Mouse (Mus musculus) monocyte, adult 2 months (primary cell): ENCODE measurements around the gene Olfr615.
"Not testable (repeated sequence)": the region's sequence is repeated elsewhere in the genome, so short reads cannot be mapped to it uniquely, and the experiment has no call there.

ENCODE experiments used
- DNase-seq, 2 experiments: peaks; one replicate each; pipeline ENCODE4 v3.0.0; 2022; ENCODE audit warnings: low spot score in 2 of 2, low read depth in 1 of 2

Olfr615 gene

DNA sequence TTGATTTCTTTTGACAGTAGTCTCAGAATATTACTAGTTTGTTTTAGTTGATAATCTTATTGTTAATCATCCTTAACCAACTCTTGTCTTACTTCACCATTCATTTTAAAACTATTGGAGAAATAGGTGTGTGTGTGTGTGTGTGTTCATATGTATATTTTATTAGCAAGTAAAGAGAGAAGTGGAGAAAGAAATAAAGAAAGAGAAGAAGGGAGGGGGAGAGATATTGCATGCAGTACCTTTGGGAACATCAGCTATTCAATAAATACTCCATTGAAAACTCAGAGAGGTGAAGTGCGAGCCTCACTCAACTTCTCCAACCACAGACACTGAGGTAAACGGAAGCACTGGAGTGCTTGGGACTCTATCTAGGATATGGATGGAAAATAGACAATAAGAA, at the start of gene Olfr615:
Gene Olfr615 (plus strand): TSS at position 301 of the 400 bp plus-strand sequence.
- DNase-seq, result no peak

DNA sequence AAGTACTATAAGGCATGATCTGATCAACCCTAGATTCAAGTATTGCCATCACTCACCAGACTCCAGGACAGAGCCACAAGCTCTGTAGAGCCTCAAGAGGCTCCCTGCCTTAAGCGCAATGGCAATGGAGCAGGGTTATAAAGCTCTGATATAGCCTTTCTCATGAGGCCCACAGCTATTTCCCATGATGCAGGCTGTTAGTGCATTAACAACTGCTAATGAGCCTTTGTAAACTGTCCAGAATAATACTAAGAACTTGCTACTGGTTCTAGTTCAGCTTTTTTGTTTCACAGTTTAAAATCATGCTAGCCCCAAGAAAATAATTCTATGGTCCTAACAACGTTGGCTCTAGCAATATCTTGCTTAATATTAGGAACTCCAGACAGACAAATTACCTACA, 43.9 kb upstream of the Olfr615 start, which contains the start of gene Olfr610:
Gene Olfr610 (minus strand): TSS at position 101 of the 400 bp plus-strand sequence.
- no peak for DNase-seq

DNA sequence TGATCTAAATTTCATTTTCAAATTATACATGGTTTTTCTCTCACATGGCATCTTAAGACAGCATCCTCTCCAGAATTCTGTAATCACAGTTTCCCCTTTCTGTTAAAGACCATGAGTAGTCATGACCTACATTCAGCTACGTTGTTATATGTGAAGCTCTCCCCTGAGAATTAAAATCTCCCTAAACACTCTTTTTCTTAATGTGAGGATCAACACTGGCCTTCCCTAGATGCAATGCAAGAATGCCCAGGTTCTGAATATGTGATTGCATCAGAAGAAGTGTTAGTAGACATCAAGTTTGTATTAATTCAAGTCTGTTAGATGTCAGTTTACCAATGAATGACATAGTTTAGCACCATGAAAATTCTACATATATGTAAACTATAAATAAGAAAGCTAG, 35.1 kb upstream of the Olfr615 start, which contains the start of gene Olfr611:
Gene Olfr611 (minus strand): TSS at position 101 of the 400 bp plus-strand sequence.
- DNase-seq, result not testable (repeated sequence)

DNA sequence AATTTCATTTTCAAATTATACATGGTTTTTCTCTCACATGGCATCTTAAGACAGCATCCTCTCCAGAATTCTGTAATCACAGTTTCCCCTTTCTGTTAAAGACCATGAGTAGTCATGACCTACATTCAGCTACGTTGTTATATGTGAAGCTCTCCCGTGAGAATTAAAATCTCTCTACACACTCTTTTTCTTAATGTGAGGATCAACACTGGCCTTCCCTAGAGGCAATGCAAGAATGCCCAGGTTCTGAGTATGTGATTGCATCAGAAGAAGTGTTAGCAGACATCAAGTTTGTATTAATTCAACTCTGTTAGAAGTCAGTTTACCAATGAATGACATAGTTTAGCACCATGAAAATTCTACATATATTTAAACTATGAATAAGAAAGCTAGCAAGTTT, 13.3 kb upstream of the Olfr615 start, which contains the start of gene Olfr612:
Gene Olfr612 (minus strand): TSS at position 101 of the 400 bp plus-strand sequence.
- not testable (repeated sequence) for DNase-seq

DNA sequence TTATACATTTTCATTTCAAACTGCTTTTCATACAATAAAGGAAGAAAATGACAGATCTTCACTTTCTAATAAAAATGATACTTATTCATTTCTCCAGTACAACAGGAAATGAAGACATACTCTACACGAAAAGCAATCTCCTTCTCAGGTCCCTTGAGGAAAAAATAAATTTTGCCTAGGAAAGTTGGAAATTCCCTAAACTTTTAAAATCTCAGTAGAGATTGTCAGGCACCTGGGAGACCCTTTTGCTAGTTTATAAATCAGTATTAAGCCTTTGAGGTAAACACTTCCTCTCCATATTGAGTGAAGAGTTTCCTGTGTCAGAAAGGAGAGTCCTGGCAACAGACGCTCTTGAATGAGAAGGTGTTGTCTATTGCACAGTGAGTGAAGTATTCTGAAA, 8.1 kb upstream of the Olfr615 start, which contains the start of gene Olfr613:
Gene Olfr613 (plus strand): TSS at position 301 of the 400 bp plus-strand sequence.
- no peak for DNase-seq

DNA sequence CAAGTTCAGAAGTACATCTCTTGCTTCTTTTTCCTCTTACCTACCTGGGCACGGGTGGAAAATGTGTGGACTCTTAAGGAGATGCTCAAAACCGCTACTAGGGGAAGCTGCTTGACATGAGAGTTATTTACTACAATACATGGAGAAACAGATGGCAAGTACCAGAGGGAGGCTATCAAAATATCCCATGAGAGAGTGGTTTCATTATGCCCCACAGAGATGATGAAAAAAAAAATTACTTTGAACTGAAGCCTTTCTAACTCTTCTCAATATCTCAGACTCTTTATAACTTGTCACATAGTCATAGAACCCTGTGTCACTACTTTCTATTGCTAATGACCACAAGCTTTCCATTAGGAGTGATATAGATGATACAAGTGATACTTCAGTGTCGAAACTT, 13.2 kb downstream of the Olfr615 start, which contains the start of gene Olfr616:
Gene Olfr616 (minus strand): TSS at position 101 of the 400 bp plus-strand sequence.
- no peak for DNase-seq

DNA sequence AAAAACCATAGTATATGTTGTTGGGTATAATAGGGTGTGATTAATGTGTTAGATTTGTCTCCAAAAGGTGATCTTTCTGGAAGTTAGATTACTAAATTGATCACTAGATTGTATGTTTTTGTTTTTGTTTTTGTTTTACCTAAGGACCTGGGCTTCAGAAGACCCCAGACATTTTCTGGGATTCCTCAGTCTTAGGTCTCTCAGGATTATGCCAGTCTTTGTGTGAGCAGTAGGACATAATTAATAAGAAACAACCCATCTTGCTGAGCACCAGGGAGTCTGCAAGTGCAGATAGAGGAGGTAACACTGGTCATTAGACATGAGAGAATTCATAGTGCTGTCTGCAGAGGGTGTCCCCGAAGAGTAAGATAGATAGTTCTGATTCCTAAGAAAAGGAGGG, 16.9 kb downstream of the Olfr615 start, which contains the start of gene Olfr617:
Gene Olfr617 (plus strand): TSS at position 301 of the 400 bp plus-strand sequence.
- DNase-seq, result no peak

DNA sequence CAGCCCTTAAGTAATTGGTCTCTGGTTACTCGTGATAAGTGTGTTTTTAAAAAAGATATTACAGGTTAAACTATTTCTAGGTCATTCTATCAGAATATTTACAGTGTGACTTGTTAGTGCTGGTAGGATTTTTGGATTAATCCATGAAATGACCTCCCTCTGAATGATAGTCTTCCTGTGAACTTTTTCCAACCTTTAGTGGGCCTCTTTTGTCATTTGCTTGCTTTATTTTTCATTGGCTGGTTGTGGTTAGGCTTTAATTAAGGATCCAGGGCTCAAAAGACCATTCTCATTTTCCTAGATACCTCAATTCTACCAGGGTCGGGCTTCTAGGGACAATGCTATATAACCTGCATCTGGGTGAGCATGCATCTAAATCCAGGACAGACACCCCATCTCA, 33.9 kb downstream of the Olfr615 start, which contains the start of gene Olfr618:
Gene Olfr618 (plus strand): TSS at position 301 of the 400 bp plus-strand sequence.
- DNase-seq, result no peak

DNA sequence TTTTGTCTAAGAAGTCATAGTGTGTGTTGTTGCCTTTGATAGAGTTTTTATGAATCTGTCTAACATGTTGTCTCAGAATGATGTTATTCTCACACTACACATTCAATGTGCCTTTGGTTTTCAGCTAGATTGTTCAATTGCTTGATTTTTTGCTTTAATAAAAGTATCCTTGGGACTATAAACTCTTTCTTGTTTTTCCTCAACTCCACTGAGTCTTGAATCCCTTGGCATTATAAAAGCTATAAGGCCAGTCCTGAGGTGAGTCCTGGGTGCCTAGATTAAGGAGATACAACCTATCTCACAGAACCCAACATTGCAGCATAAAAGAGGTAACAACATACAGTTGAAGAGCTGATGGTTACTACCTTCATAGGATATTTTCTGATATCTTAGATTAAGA, 44.4 kb downstream of the Olfr615 start, which contains the start of gene Olfr619:
Gene Olfr619 (plus strand): TSS at position 301 of the 400 bp plus-strand sequence.
- DNase-seq, result no peak

DNA sequence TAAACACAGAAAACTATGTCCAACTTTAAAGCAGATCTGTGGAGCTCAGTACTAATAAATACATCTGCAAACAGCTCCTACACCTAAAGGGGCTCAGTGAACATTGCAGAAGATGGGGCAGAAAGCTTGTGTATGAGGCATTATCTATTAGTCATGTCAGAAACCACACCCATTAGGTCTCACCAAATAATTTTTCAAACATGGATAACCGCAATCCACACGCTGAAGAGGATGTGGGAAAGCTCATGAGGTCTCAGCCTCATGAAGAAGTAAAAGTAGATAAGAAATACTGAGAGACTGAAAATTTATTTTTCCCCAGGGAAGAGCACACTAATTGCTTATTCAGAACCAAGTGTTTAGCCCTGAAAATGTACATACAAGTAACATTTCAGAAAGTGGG, 51.5 kb downstream of the Olfr615 start:
- no peak for DNase-seq

DNA sequence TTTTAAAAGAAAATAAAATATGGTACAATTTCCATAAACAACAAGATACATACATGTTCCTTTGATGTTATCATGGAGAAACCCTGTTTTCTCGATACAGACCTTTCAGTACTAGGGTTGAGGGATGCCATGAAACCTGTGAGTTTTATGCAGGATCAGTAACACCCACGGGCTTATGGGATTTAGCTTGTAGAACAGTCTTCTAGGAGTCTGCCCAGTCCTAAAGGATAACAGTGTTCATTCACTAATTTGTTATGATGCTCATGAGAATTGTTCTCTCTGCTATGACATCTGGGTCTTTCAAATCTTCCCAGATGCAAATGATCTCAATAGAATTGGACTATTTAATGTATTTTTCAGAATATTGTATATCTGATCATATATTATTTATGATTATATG, 56.6 kb downstream of the Olfr615 start, which contains the start of gene Olfr620:
Gene Olfr620 (minus strand): TSS at position 101 of the 400 bp plus-strand sequence.
- DNase-seq, result no peak
